Mouse (Mus musculus) NIH3T3 (cell line): ENCODE measurements around the gene Fam241b.
"Not testable (repeated sequence)": the region's sequence is repeated elsewhere in the genome, so short reads cannot be mapped to it uniquely, and the experiment has no call there.

Experiments used
- DNase-seq: peaks from one replicate; pipeline ENCODE4 v3.0.0-alpha.2; 2012; ENCODE audit warnings: low read depth

The Fam241b gene

DNA sequence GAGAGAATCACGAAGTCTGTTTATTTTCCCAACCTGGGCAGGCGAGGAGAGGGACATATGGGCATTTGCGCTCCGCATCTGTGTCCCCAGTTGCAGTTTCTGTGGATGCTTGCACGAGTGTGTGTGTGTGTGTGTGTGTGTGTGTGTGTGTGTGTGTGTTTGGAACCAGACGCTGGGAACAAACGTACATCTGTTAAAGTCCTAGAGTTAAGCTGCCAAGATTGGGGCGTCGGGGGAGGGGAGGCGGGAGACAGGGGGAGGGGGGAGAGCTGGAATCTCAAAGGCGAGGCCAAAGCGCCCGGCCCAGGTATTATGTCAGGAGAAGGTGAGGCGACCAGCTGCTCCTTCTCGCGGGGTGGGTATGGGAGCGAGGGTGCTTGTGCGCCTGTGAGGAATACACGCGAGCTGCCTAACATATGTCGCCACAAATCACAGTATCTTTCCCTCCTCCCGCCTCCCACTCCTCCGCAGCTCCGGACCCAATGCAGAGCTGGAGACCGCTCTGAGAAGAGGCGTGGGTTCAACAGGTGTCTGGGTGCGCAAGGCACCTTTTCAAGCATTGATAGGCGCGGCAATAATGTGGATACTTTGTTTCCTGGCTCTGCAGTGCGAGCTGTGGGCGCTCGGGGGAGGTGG is 15.3 kb downstream of the Fam241b start:
- no peak for DNase-seq

- no peak for DNase-seq
These were observed 15.9 kb downstream of the Fam241b start for GRCm38 (mm10) chr10:62127711-62128231.

DNA sequence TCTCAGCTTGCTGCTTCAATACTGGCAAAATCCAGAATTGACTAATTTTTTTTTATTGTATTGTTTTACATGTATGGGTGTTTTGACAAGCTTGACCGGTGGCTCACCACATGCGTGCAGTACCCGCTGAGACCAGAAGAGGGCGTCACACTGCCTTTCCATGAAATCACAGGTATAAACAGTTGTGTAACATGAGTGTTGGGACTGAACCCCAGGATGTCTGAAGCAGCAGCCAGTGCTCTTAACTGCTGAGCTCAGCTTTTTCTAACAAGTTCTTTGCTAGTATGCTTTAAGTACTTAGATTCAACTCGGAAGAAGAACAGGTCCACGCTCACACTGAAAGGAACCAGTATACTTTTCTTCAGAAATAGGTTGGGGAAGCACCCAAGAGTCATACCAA is 16.6 kb downstream of the Fam241b start:
- DNase-seq, result peak; percentile 17

DNA sequence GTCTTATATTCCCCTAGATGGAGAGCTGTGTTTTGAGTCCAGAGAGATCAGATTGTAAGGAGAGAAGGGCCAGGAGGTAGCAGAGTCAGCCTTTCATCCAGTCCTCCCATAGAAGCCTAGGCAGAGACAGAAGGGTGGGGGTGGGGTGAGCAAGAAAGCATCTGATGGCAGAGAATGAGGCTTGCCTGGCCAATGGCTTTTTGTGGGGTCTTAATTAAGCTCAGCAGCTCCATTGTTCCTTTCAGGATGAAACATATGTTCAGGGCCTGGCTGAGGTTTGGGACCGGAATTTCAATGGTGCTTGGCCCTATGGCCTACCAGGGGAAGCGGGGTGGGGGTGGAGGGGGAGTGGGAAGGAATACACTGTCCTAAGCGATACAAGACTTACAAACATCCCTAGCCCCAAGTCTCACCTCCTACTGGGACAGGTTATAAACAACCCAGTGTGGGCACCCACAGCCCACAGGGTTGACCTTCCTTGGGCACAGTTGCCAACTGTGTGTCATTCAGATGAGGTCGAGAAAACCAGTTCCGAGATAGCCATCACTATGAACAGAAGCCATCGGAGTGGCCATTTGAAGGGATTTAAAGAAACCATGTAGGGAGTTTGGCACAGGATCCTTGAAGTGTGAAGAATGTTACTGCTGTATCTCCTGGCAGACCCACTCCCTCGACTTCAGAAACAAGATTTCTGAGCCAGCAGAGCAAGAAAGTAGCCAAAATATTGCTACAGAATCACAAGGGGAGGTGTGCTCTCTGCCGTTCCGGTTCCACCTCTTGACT is 29.7 kb downstream of the Fam241b start:
- no peak for DNase-seq

- no peak for DNase-seq
These were observed 32.5 kb downstream of the Fam241b start for GRCm38 (mm10) chr10:62111207-62111576.

- no peak for DNase-seq
These were observed 33.1 kb downstream of the Fam241b start for GRCm38 (mm10) chr10:62110504-62111206.

GRCm38 (mm10) chr10:62107048-62107447 is 36.7 kb downstream of the Fam241b start:
- no peak for DNase-seq

- DNase-seq, result peak; percentile 83
These were observed 38.7 kb downstream of the Fam241b start for GRCm38 (mm10) chr10:62104835-62105576.

DNA sequence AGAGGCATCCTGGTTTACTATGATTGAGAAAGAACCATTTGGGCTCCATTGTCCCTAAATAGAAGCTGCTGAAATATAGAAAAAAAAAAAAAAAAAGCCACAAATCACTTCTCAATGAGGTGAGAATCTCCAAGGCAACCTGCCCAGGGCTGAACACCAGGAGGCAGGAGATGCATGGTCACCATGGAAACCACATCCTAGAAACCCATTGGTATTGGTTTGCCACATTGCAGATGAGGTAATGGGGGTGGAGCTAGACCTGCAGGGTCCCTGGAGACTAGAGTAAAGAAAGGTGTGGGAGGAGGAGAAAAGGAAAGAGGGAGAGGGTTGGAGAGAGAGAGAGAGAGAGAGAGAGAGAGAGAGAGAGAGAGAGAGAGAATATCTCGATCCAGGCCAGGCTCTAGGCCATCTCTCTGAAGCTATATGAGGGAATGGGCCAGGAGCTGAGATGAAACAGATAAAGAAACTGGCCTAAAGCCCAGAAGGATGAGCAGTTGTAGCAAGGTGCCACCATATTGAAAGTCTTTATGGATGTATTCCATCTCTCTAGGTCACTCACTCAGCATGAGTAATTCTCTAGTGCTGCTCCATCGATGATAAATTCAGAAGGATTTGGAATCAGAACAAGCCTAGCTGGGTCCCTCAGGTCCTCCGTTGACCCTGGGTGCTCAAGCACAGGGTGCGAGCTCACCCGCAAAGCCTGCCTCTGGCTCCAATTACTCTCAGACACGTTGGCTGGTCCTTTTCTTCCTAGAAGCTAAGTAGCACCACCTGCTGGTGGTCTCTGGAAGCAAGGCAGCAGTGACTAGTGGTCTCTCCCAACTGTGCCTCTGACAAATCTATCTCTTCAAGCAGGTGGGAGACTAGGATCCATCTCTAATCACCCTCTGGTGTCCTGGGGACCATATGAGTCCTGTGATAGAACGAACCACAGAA is 41.9 kb downstream of the Fam241b start:
- DNase-seq, result peak; percentile 78

- DNase-seq, result no peak
These were observed 43.8 kb downstream of the Fam241b start for GRCm38 (mm10) chr10:62099749-62100403.

DNA sequence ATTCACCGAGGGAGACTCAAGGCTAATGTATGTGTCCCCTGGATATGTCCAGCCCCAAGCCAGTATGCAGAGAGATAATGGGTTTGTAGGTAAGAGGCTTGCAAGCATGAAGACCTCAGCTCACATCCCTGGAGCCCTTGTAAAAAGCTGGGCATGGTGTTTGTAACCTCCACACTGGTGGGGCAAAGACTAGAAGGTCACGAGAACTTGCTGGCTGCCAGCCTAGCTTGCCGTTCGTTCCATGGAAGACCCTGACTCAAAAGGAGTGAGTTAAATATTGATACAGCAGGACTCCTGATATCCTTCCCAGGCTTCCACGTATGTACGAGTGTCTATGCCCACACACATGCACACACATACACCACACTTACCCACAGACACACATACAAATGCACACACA is 49.3 kb downstream of the Fam241b start:
- no peak for DNase-seq

GRCm38 (mm10) chr10:62093903-62094302 is 49.8 kb downstream of the Fam241b start:
- no peak for DNase-seq

DNA sequence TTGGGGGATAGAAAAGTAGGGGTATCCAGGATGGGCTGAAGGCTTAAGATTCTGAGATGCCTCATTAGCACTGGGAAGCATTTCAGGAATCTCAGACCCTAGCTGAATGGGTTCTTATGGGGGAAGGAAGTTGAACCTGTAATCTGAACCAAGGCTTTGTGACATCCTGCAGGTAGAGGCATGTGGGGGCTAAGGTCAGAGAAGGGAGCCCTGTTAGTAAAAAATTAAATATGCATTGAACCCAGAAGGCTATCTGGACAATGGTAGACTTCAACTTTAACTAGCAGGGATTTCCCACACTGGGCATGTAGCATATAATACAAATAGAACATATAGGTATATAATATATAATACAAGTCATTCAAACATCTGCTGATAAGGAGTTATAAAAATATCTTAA is 54.2 kb downstream of the Fam241b start:
- DNase-seq, result no peak

DNA sequence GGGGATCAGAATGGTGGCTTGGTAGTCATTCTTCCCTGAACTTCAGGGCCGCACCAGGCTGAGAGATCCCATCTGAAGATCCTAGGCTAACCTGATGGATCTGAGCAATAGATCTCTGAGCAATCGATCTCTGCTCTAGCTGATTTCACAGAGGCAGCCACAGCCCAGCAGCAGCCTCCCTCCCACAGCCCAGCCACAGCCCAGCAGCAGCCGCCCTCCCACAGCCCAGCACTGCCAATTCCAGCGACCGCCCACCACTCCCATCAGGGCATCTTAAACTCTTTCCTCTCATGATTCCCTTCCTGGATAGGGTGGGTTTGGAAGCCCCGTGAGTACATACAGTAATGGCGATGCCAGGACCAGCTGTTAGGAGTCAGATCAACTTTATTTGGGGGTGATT is 54.6 kb downstream of the Fam241b start:
- no peak for DNase-seq

DNA sequence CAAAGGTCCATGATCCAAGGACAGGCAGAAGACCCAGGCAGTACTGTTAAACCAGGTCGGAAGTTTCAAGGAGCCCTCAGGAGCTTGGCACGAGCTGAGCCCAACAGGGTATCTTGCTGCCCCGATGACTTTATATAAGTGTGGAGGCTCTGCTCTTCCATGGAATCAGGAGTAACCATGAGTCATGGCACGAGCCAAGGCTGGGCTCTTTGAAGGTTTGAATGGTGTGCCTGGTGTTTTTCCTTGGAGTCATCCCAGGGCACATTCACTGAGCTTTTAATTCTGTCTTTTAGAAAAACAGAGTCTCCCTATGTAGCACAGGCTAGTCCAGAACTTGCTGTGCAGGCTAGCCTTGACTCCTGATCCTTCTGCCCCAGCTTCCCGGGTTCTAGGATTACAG is 55.3 kb downstream of the Fam241b start:
- DNase-seq, result no peak

GRCm38 (mm10) chr10:62086826-62087225 is 56.9 kb downstream of the Fam241b start:
- DNase-seq, result no peak

DNA sequence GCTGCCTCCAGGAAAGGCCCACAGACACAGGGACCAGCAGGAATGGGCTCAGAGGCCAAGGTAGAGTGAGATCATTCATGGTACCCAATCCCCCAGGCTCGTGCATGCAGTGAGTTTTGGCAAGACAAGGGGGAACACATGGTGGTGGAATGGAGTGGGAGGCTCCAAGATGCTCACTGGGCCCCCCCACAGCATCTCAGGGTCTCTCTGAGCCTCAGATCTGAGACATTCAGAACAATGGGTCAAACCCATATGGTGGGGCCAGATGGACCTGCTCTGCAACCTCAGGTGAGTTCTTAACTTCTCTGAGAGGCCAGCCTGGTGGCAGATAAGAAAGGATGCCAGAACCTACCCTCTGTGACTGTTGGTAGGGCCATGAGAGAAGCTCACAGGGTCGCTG is 57.7 kb downstream of the Fam241b start:
- DNase-seq, result no peak

DNA sequence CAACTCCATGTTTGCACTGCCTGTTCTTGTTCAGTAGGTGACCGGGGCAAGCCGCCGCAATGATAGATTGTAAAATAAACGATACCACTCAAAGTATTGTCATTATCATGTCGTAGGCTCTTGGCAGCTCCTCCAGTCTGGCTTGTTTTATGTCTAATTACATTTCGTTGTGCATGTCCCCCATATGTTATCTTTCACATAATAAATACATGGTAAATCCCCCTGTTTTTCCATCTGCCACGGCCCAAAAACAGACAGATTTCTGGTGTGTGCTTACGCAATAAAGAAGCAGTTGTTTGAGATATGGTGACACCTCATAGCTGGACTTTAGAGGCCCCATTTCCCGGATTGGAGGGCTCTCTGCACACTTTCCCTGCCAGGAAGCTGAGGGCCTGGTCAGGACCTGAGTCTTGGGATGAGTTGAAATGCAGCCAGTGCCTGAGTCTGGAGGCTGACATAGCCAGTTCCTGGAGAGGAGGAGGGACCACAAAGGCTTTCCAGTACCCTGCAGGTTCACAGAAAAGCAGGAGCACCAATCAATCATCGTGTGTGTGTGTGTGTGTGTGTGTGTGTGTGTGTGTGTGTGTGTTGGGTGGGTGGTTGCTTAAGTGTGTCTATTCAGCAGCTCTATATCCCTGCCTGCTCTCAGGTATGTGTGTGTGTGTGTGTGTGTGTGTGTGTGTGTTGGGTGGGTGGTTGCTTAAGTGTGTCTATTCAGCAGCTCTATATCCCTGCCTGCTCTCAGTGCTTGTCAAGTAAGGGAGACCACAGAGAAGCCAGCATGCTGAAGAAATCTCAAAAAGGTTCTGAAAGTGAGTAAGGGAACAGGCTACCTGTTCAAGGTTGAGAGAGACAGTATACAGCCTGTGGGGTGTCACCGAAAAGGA is 67.2 kb downstream of the Fam241b start:
- DNase-seq, result no peak

- DNase-seq, result not testable (repeated sequence)
These were observed 72.4 kb downstream of the Fam241b start for GRCm38 (mm10) chr10:62071346-62071745.
